Mouse (Mus musculus) intestine, postnatal 0 days (tissue): ENCODE data around the gene Gm42791. TPM values are rescaled to one million over a fixed set of nuclear protein-coding genes. Genes with fewer than 3 reads are reported as not detected.

ENCODE experiments used
- ATAC-seq: fragments of 200-750 bp; cut with Nextera tagmentation; 2 replicates; pipeline ENCODE4 v1.8.0; 2017; ENCODE audit warnings: mild to moderate bottlenecking, moderate TSS enrichment, moderate library complexity
- H3K27ac ChIP-seq: fragments of 300-500 bp; sonication (generic); 2 replicates; pipeline ENCODE4 v1.5.1; 2014; ENCODE audit warnings: mild to moderate bottlenecking, low read depth, low read length, moderate library complexity
- H3K27me3 ChIP-seq: fragments of 300-500 bp; sonication (generic); replicated peaks from 2 replicates; pipeline ENCODE4 v1.6.1; 2014; ENCODE audit warnings: low read length, mixed read lengths; ENCODE audit not compliant: control insufficient read depth, insufficient read depth
- H3K36me3 ChIP-seq: fragments of 300-500 bp; sonication (generic); 2 replicates; pipeline ENCODE4 v1.6.1; 2014; ENCODE audit warnings: mild to moderate bottlenecking, moderate library complexity; ENCODE audit not compliant: control insufficient read depth, insufficient read depth
- H3K4me1 ChIP-seq: fragments of 300-500 bp; sonication (generic); replicated peaks from 2 replicates; pipeline ENCODE4 v1.6.1; 2014; ENCODE audit warnings: antibody characterized with exemption, low read length, mixed read lengths; ENCODE audit not compliant: control insufficient read depth, insufficient read depth
- H3K4me2 ChIP-seq: fragments of 300-500 bp; sonication (generic); replicated peaks from 2 replicates; pipeline ENCODE4 v1.6.1; 2014; ENCODE audit warnings: low read depth, mild to moderate bottlenecking, moderate library complexity
- H3K4me3 ChIP-seq: fragments of 300-500 bp; sonication (generic); 2 replicates; pipeline ENCODE4 v1.5.1; 2014; ENCODE audit warnings: low read depth, low read length
- H3K9ac ChIP-seq: fragments of 300-500 bp; sonication (generic); 2 replicates; pipeline ENCODE4 v1.6.1; 2014; ENCODE audit warnings: mild to moderate bottlenecking, low read depth, low read length
- H3K9me3 ChIP-seq: fragments of 300-500 bp; sonication (generic); 2 replicates; pipeline ENCODE4 v1.6.1; 2016; ENCODE audit warnings: mixed run types; ENCODE audit not compliant: control insufficient read depth
- CTCF ChIP-seq: sonication (generic); IDR thresholded peaks from 2 replicates; pipeline ENCODE4 v1.5.1; 2016; ENCODE audit warnings: low read depth, mild to moderate bottlenecking, control low read depth, antibody characterized with exemption, moderate library complexity
- WGBS: fragments of 180-500 bp; shearing (Covaris S2); extraction: QIAGEN DNeasy Blood & Tissue Kit; methylation state at CpG from one replicate; pipeline ENCODE4 v1.1.7; 2014; 5-methylcytosine and 5-hydroxymethylcytosine counted together
- polyA plus RNA-seq: library from polyadenylated mRNA; unstranded; fragments of >200 nt; fragmentation: Nextera tagmentation; extraction: Ambion mirVana; gene quantifications from 2 replicates; pipeline ENCODE4 v1.2.1, GENCODE M21; 2015

Gene Gm42791
- polyA plus RNA-seq, 1 experiment from 2014 or later = not detected

- WGBS = 82% methylated on average over 22 of the region's 22 CpGs
- Histone ChIP-seq H3K4me2 (no peak overlapping the region), H3K9ac (no peak overlapping the region), H3K27me3 (no peaks in the 10 kb centered on the region), H3K4me1 (peaks cover 8% of the 10 kb centered on the region; the same call in 1 of the 2 replicates), H3K36me3 (no peaks in the 10 kb centered on the region), H3K9me3 (no peaks in the 10 kb centered on the region), H3K27ac (no peak overlapping the region; the same call in 1 of the 2 replicates), H3K4me3 (no peak overlapping the region)
- no peak for TF ChIP-seq CTCF
- ATAC-seq = no peak
Observed at GRCm38 (mm10) chr5:148954314-148955060, 40.5 kb downstream of the Gm42791 start.

GRCm38 (mm10) chr5:148953098-148953497 lies 41.8 kb downstream of the Gm42791 start:
- TF ChIP-seq CTCF = no peak

GRCm38 (mm10) chr5:148952419-148952818 lies 42.5 kb downstream of the Gm42791 start:
- no peak overlapping the region for H3K27ac ChIP-seq
- no peak overlapping the region for H3K9ac ChIP-seq
- H3K4me2 ChIP-seq = no peak overlapping the region
- H3K36me3 ChIP-seq = no peaks in the 10 kb centered on the region
- WGBS = 58% methylated on average over 6 of the region's 6 CpGs
- peak; percentile 75 for TF ChIP-seq CTCF
- no peaks in the 10 kb centered on the region for H3K9me3 ChIP-seq
- H3K27me3 ChIP-seq = no peaks in the 10 kb centered on the region
- ATAC-seq = no peak
- H3K4me3 ChIP-seq = no peak overlapping the region
- peaks cover 4% of the 10 kb centered on the region; the same call in 1 of the 2 replicates for H3K4me1 ChIP-seq

More at GRCm38 (mm10) chr5:148953098-148953497, 41.8 kb downstream of the Gm42791 start:
- WGBS = 67% methylated on average over 5 of the region's 5 CpGs
- Histone ChIP-seq H3K9me3 (no peaks in the 10 kb centered on the region), H3K4me2 (no peak overlapping the region), H3K36me3 (no peaks in the 10 kb centered on the region), H3K4me3 (no peak overlapping the region), H3K4me1 (peaks cover 4% of the 10 kb centered on the region; the same call in 1 of the 2 replicates), H3K27me3 (no peaks in the 10 kb centered on the region), H3K27ac (no peak overlapping the region), H3K9ac (no peak overlapping the region)
- no peak for ATAC-seq

- no peaks in the 10 kb centered on the region for H3K36me3 ChIP-seq
Observed at GRCm38 (mm10) chr5:148951360-148951759, 43.6 kb downstream of the Gm42791 start.

GRCm38 (mm10) chr5:148950064-148950463 lies 44.9 kb downstream of the Gm42791 start:
- no peak for TF ChIP-seq CTCF
- Histone ChIP-seq H3K27me3 (no peaks in the 10 kb centered on the region), H3K4me2 (no peak overlapping the region; the same call in 1 of the 2 replicates), H3K4me3 (no peak overlapping the region), H3K4me1 (no peaks in the 10 kb centered on the region), H3K9ac (no peak overlapping the region), H3K27ac (no peak overlapping the region), H3K36me3 (no peaks in the 10 kb centered on the region), H3K9me3 (no peaks in the 10 kb centered on the region)
- 44% methylated on average over 15 of the region's 15 CpGs for WGBS
- no peak for ATAC-seq

More at GRCm38 (mm10) chr5:148951360-148951759, 43.6 kb downstream of the Gm42791 start:
- H3K27ac ChIP-seq = no peak overlapping the region
- ATAC-seq = no peak
- TF ChIP-seq CTCF = no peak
- H3K27me3 ChIP-seq = no peaks in the 10 kb centered on the region
- H3K4me2 ChIP-seq = no peak overlapping the region
- H3K4me1 ChIP-seq = peaks cover 4% of the 10 kb centered on the region; the same call in 1 of the 2 replicates
- WGBS = 96% methylated on average over 5 of the region's 5 CpGs
- no peaks in the 10 kb centered on the region for H3K9me3 ChIP-seq
- H3K9ac ChIP-seq = no peak overlapping the region
- no peak overlapping the region for H3K4me3 ChIP-seq

- H3K4me3 ChIP-seq = no peak overlapping the region
- H3K4me2 ChIP-seq = no peak overlapping the region
- H3K27ac ChIP-seq = no peak overlapping the region
- no peaks in the 10 kb centered on the region for H3K4me1 ChIP-seq
- no peaks in the 10 kb centered on the region for H3K27me3 ChIP-seq
- H3K36me3 ChIP-seq = no peaks in the 10 kb centered on the region
- no peaks in the 10 kb centered on the region for H3K9me3 ChIP-seq
- TF ChIP-seq CTCF = no peak
- no peak for ATAC-seq
- WGBS = 80% methylated on average over 9 of the region's 9 CpGs
- no peak overlapping the region for H3K9ac ChIP-seq
Observed at GRCm38 (mm10) chr5:148948577-148948976, 46.4 kb downstream of the Gm42791 start.
